Mouse (Mus musculus): ENCODE measurements around the gene Gckr.

- TF ChIP-seq GATA1 (IDR thresholded peaks at IDR 0.05; ENCODE audit: borderline replicate concordance, low read length) (no peak), FLI1 (IDR thresholded peaks at IDR 0.05; ENCODE audit: low read length) (no peak)
These were observed 46.5 kb upstream of the Gckr start for GRCm38 (mm10) chr5:31250716-31251115.

All from megakaryocyte, embryonic 14.5 days (primary cell).